Mouse (Mus musculus): ENCODE data around the gene Hhipl1. TPM values are rescaled to one million over a fixed set of nuclear protein-coding genes. Genes with fewer than 3 reads are reported as not detected.

The Hhipl1 gene
- 0.76 and 1.1 TPM in 2 replicates for polyA plus RNA-seq (2012; rRNA removed)

GRCm38 (mm10) chr12:108305812-108306794 is at the start of gene Hhipl1:
TSS of gene Hhipl1 (plus strand) at chr12:108306270.
- Histone ChIP-seq H3K27ac (ENCODE audit: insufficient read depth, low read depth, low read length) (no peak within 1 kb of the TSS), H3K27me3 (ENCODE audit: control insufficient read depth, insufficient read depth, low read length) (peaks cover 25% of the 10 kb centered on the region), H3K36me3 (ENCODE audit: control insufficient read depth, insufficient read depth, low read length) (no peaks in the 10 kb centered on the region), H3K4me1 (ENCODE audit: control insufficient read depth, insufficient read depth, insufficient read length, low read length) (peaks cover 6% of the 10 kb centered on the region), H3K4me3 (ENCODE audit: low read depth, low read length) (peak within 1 kb of the TSS; percentile 61)
- WGBS = 3% methylated on average over 67 of the region's 67 CpGs
- no peak for TF ChIP-seq POLR2A (IDR thresholded peaks at IDR 0.05; ENCODE audit: low read depth, low read length)
- no peak for TF ChIP-seq CTCF (IDR thresholded peaks at IDR 0.05; ENCODE audit: extremely low read depth, insufficient read length, insufficient replicate concordance, low read depth, low read length)

- peaks cover 57% of the 10 kb centered on the region for H3K4me1 ChIP-seq (ENCODE audit: control insufficient read depth, insufficient read depth, insufficient read length, low read length)
- TF ChIP-seq POLR2A (IDR thresholded peaks at IDR 0.05; ENCODE audit: low read depth, low read length) = no peak
- no peak for TF ChIP-seq CTCF (IDR thresholded peaks at IDR 0.05; ENCODE audit: extremely low read depth, insufficient read length, insufficient replicate concordance, low read depth, low read length)
- no peaks in the 10 kb centered on the region for H3K36me3 ChIP-seq (ENCODE audit: control insufficient read depth, insufficient read depth, low read length)
- no peaks in the 10 kb centered on the region for H3K27me3 ChIP-seq (ENCODE audit: control insufficient read depth, insufficient read depth, low read length)
- no peak overlapping the region for H3K27ac ChIP-seq (ENCODE audit: insufficient read depth, low read depth, low read length)
- no peak overlapping the region for H3K4me3 ChIP-seq (ENCODE audit: low read depth, low read length)
- WGBS = 40% methylated on average over 10 of the region's 10 CpGs
Measured at GRCm38 (mm10) chr12:108256734-108257133, 49.3 kb upstream of the Hhipl1 start.

DNA sequence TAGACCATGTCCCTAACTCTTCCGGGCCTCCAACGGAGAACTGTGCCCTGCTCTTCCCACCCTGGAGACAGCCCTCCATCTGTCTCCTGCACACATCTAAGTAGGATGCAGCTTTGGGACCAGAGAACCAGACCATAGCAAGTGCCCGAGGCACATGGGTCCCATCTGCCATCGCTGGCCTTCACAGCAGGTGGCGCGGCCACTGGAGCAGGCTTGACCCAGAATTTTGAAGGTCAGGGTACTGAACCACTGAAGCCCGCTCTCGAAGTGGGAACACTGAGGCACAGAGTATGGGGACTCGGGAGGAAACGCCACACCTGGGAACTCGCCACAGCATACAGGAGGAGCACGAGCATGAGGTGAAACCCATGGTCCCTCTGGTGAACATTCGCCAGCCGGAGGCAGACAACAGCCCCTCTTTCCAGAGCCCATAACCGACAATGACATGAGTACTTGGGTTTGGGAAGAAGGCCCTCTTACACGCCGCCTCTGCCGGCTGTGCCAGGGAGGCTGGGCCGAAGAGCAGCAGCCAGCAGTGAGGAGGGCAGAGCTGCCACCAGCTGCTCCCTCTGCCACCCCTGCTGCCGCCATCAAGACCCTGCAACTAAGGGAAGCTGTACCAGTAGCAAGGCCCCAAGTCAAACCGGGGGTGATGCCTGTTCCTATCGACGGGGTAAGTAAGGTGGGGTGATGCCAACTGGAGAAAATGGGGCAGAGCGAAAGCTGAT is 46.6 kb upstream of the Hhipl1 start:
- H3K27me3 ChIP-seq (ENCODE audit: control insufficient read depth, insufficient read depth, low read length) = no peaks in the 10 kb centered on the region
- H3K27ac ChIP-seq (ENCODE audit: insufficient read depth, low read depth, low read length) = no peak overlapping the region
- no peak overlapping the region for H3K4me3 ChIP-seq (ENCODE audit: low read depth, low read length)
- TF ChIP-seq POLR2A (IDR thresholded peaks at IDR 0.05; ENCODE audit: low read depth, low read length) = no peak
- TF ChIP-seq CTCF (IDR thresholded peaks at IDR 0.05; ENCODE audit: extremely low read depth, insufficient read length, insufficient replicate concordance, low read depth, low read length) = no peak
- 89% methylated on average over 24 of the region's 24 CpGs for WGBS
- peaks cover 48% of the 10 kb centered on the region for H3K4me1 ChIP-seq (ENCODE audit: control insufficient read depth, insufficient read depth, insufficient read length, low read length)
- H3K36me3 ChIP-seq (ENCODE audit: control insufficient read depth, insufficient read depth, low read length) = no peaks in the 10 kb centered on the region

GRCm38 (mm10) chr12:108260950-108261349 is 45.1 kb upstream of the Hhipl1 start:
- Histone ChIP-seq H3K27ac (ENCODE audit: insufficient read depth, low read depth, low read length) (no peak overlapping the region), H3K4me3 (ENCODE audit: low read depth, low read length) (no peak overlapping the region), H3K27me3 (ENCODE audit: control insufficient read depth, insufficient read depth, low read length) (no peaks in the 10 kb centered on the region), H3K4me1 (ENCODE audit: control insufficient read depth, insufficient read depth, insufficient read length, low read length) (peaks cover 50% of the 10 kb centered on the region), H3K36me3 (ENCODE audit: control insufficient read depth, insufficient read depth, low read length) (no peaks in the 10 kb centered on the region)
- 95% methylated on average over 12 of the region's 12 CpGs for WGBS
- TF ChIP-seq CTCF (IDR thresholded peaks at IDR 0.05; ENCODE audit: extremely low read depth, insufficient read length, insufficient replicate concordance, low read depth, low read length) (no peak), POLR2A (IDR thresholded peaks at IDR 0.05; ENCODE audit: low read depth, low read length) (no peak)

- Histone ChIP-seq H3K4me1 (ENCODE audit: control insufficient read depth, insufficient read depth, insufficient read length, low read length) (peaks cover 65% of the 10 kb centered on the region), H3K27me3 (ENCODE audit: control insufficient read depth, insufficient read depth, low read length) (no peaks in the 10 kb centered on the region), H3K4me3 (ENCODE audit: low read depth, low read length) (no peak overlapping the region), H3K27ac (ENCODE audit: insufficient read depth, low read depth, low read length) (peak overlapping the region; percentile 79), H3K36me3 (ENCODE audit: control insufficient read depth, insufficient read depth, low read length) (no peaks in the 10 kb centered on the region)
- 31% methylated on average over 7 of the region's 7 CpGs for WGBS
- TF ChIP-seq POLR2A (IDR thresholded peaks at IDR 0.05; ENCODE audit: low read depth, low read length) = no peak
- no peak for TF ChIP-seq CTCF (IDR thresholded peaks at IDR 0.05; ENCODE audit: extremely low read depth, insufficient read length, insufficient replicate concordance, low read depth, low read length)
Measured at GRCm38 (mm10) chr12:108264918-108265317, 41.2 kb upstream of the Hhipl1 start.

DNA sequence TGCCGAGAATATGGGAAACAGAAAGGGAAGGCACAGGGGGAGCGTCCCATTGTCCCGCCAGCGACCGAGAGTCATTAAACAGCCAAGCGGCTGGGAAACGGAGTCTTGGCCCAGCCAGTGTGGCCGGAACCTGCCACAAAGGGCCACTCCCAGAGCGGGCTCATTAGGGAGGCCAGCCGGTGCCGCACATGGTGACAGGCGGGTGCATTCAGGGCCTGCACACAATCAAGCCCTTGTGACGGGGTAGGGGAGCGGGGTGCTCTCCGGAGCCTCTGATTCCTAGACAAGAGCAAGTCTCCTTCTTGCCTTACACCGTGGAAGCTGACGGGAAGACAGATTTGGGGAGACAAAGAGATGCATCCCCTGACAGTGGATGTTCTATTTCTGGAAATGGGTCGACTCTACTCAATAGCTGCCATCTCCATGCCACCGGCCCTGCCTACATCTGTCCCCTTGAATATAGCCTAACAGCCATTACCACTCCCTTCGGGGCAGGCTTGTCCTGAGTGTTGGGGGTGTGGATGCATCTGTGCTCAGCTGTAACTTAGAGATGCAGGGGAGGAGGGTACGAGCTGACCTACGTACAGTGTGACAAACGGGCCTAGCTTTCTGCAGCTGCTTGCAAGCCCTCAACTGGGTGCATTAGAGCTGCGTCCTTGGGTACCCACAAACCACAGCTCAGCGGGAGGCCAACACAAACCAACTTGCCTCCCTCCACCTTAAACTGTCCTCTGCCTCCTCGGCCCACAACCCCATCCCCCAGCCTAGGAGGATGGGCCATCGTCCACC is 40.0 kb upstream of the Hhipl1 start:
- TF ChIP-seq POLR2A (IDR thresholded peaks at IDR 0.05; ENCODE audit: low read depth, low read length) = no peak
- TF ChIP-seq CTCF (IDR thresholded peaks at IDR 0.05; ENCODE audit: extremely low read depth, insufficient read length, insufficient replicate concordance, low read depth, low read length) = no peak
- WGBS = 28% methylated on average over 27 of the region's 27 CpGs
- Histone ChIP-seq H3K4me1 (ENCODE audit: control insufficient read depth, insufficient read depth, insufficient read length, low read length) (peaks cover 68% of the 10 kb centered on the region), H3K36me3 (ENCODE audit: control insufficient read depth, insufficient read depth, low read length) (no peaks in the 10 kb centered on the region), H3K27ac (ENCODE audit: insufficient read depth, low read depth, low read length) (peak overlapping the region; percentile 63), H3K27me3 (ENCODE audit: control insufficient read depth, insufficient read depth, low read length) (no peaks in the 10 kb centered on the region), H3K4me3 (ENCODE audit: low read depth, low read length) (peak overlapping the region; percentile 17)
